Mouse (Mus musculus): ENCODE data around the gene Rexo4. TPM values are rescaled to one million over a fixed set of nuclear protein-coding genes. Genes with fewer than 3 reads are reported as not detected.
A peak's percentile ranks its signal among the peaks of the same experiment; 100 is the strongest.

The Rexo4 gene
- polyA plus RNA-seq, 1 experiment from 2014 or later, result 51.4 TPM

DNA sequence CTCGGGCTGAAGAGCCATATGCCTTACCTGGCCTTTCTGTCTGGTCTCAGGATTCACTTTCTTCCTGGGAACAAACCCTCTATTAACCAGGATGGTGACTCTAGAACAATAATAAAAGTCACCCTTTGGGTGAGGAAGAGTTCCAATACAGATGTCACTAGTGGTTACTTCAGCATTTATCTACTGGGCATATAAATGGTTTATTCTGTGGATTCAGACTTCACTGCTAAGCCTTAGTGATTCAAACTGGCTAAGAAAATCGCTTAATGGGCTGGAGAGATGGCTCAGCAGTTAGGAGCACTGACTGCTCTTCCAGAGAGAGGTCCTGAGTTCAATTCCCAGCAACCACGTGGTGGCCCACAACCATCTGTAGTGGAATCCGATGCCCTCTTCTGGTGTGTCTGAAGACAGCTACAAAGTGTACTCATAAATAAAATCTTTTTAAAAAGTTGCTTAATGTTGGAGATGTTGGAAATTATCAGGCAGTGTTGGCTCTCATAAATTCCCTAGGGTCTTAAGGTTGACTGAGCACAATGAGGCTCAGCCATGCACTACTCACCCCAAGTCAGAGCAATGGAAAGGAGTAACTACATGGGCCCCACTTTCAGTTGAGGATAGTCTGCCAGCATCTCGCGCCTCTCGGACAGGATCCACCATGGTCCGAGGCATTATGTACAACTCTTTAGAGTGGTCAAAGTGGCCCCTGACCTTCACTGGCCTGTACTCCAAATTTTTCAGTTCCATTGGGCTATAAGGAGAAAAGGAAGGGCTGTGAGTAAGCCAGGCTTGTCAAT lies 49.8 kb downstream of the Rexo4 start:
- Histone ChIP-seq H3K36me3 (ENCODE audit: control insufficient read depth, insufficient read depth, low read length) (peaks cover 26% of the 10 kb centered on the region), H3K4me1 (ENCODE audit: control insufficient read depth, insufficient read depth, low read length) (peaks cover 29% of the 10 kb centered on the region), H3K4me2 (no peak overlapping the region), H3K9me3 (ENCODE audit: control insufficient read depth, low read length) (no peaks in the 10 kb centered on the region), H3K4me3 (ENCODE audit: low read depth, low read length) (no peak overlapping the region), H3K9ac (ENCODE audit: low read length) (no peak overlapping the region), H3K27ac (ENCODE audit: low read depth, low read length) (no peak overlapping the region), H3K27me3 (ENCODE audit: control insufficient read depth, insufficient read depth, low read length) (no peaks in the 10 kb centered on the region)
- ATAC-seq (ENCODE audit: low FRiP score) (no peak), DNase-seq (ENCODE audit: low spot score, missing footprints) (no peak)
- WGBS, result 65% methylated on average over 8 of the region's 8 CpGs

- DNase-seq (ENCODE audit: low spot score, missing footprints), result no peak
- ATAC-seq (ENCODE audit: low FRiP score), result no peak
- H3K9me3 ChIP-seq (ENCODE audit: control insufficient read depth, low read length), result no peaks in the 10 kb centered on the region
- 0 out of 2 replicates have a peak overlapping the region, but pooled peaks have one; percentile 3 for H3K4me3 ChIP-seq (ENCODE audit: low read depth, low read length)
- H3K4me1 ChIP-seq (ENCODE audit: control insufficient read depth, insufficient read depth, low read length), result peaks cover 36% of the 10 kb centered on the region
- no peak overlapping the region for H3K4me2 ChIP-seq
- H3K27me3 ChIP-seq (ENCODE audit: control insufficient read depth, insufficient read depth, low read length), result no peaks in the 10 kb centered on the region
- peaks cover 20% of the 10 kb centered on the region for H3K36me3 ChIP-seq (ENCODE audit: control insufficient read depth, insufficient read depth, low read length)
- no peak overlapping the region for H3K27ac ChIP-seq (ENCODE audit: low read depth, low read length)
- WGBS, result 85% methylated on average over 17 of the region's 17 CpGs
- H3K9ac ChIP-seq (ENCODE audit: low read length), result no peak overlapping the region
Measured at GRCm38 (mm10) chr2:26913416-26914147, 50.6 kb downstream of the Rexo4 start.

- no peak overlapping the region for H3K27ac ChIP-seq (ENCODE audit: low read depth, low read length)
- H3K4me3 ChIP-seq (ENCODE audit: low read depth, low read length), result peak overlapping the region; percentile 76
- ATAC-seq (ENCODE audit: low FRiP score) (no peak), DNase-seq (ENCODE audit: low spot score, missing footprints) (peak; percentile 82)
- peak overlapping the region; percentile 99 for H3K4me2 ChIP-seq
- H3K27me3 ChIP-seq (ENCODE audit: control insufficient read depth, insufficient read depth, low read length), result no peaks in the 10 kb centered on the region
- peak overlapping the region; percentile 89; the same call in 1 of the 2 replicates for H3K9ac ChIP-seq (ENCODE audit: low read length)
- H3K9me3 ChIP-seq (ENCODE audit: control insufficient read depth, low read length), result no peaks in the 10 kb centered on the region
- peaks cover 35% of the 10 kb centered on the region for H3K4me1 ChIP-seq (ENCODE audit: control insufficient read depth, insufficient read depth, low read length)
- 76% methylated on average over 5 of the region's 5 CpGs for WGBS
- peaks cover 23% of the 10 kb centered on the region for H3K36me3 ChIP-seq (ENCODE audit: control insufficient read depth, insufficient read depth, low read length)
Measured at GRCm38 (mm10) chr2:26912253-26912770, 51.9 kb downstream of the Rexo4 start.

- ATAC-seq (ENCODE audit: low FRiP score) (peak; percentile 61), DNase-seq (ENCODE audit: low spot score, missing footprints) (peak; percentile 96)
- peak overlapping the region; percentile 99 for H3K4me2 ChIP-seq
- H3K9ac ChIP-seq (ENCODE audit: low read length), result peak overlapping the region; percentile 89
- H3K9me3 ChIP-seq (ENCODE audit: control insufficient read depth, low read length), result no peaks in the 10 kb centered on the region
- H3K4me1 ChIP-seq (ENCODE audit: control insufficient read depth, insufficient read depth, low read length), result peaks cover 28% of the 10 kb centered on the region
- H3K4me3 ChIP-seq (ENCODE audit: low read depth, low read length), result peak overlapping the region; percentile 76
- peak overlapping the region; percentile 62 for H3K27ac ChIP-seq (ENCODE audit: low read depth, low read length)
- 3% methylated on average over 37 of the region's 37 CpGs for WGBS
- no peaks in the 10 kb centered on the region for H3K27me3 ChIP-seq (ENCODE audit: control insufficient read depth, insufficient read depth, low read length)
- H3K36me3 ChIP-seq (ENCODE audit: control insufficient read depth, insufficient read depth, low read length), result peaks cover 26% of the 10 kb centered on the region
Measured at GRCm38 (mm10) chr2:26910994-26911765, 53.0 kb downstream of the Rexo4 start.

DNA sequence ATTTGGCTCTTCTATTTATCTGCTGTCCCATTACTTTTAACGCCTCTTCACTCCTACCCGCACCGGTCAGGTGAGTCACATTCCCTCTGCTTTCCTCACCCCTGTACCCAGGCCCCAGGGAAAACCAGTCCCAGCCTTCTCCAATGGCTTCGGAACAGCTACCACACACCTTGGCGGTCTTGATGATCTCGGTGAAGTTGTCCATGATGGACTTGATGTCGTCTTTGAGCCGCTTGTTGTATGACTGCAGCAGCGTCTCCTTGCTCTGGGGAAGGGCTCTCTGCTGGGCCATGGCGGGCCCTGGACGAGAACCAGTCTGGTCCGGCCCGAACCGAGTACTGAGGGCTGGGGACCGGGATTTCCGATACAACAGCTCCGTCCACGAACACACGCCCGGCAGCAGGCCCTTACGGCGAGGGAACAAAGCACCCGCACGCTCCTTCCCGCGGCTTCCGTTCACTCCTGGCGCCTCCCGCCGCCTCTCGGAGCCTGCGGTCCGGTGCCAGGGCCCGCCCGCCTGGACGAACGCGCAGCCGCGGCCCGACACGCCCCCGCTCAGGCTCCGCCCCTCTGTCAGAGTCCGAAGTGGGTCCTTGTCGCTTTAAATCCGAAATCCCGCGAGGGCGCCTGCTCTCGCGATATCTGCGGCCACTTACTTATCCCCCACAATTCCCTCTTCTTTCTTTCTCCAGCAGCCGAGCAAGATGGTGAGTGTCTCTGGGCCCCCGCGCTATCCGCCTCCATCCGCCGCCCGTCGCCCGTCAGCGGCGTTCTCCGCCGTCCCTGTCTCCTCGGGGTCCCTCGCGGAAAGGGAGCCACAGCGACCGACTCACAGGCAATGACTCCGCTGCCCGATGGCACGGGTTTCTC lies 53.8 kb downstream of the Rexo4 start, which contains the start of the genes Med22 and Rpl7a:
Med22 (minus strand) TSS at position 554 of the 870 bp plus-strand sequence.
Rpl7a (plus strand) TSS at position 641 of the 870 bp plus-strand sequence.
- Histone ChIP-seq H3K9ac (ENCODE audit: low read length) (peak within 1 kb of the TSS; percentile 89), H3K4me3 (ENCODE audit: low read depth, low read length) (peak within 1 kb of the TSS; percentile 76), H3K27me3 (ENCODE audit: control insufficient read depth, insufficient read depth, low read length) (no peaks in the 10 kb centered on the region), H3K36me3 (ENCODE audit: control insufficient read depth, insufficient read depth, low read length) (peaks cover 31% of the 10 kb centered on the region), H3K9me3 (ENCODE audit: control insufficient read depth, low read length) (no peaks in the 10 kb centered on the region), H3K4me2 (peak within 1 kb of the TSS; percentile 99), H3K27ac (ENCODE audit: low read depth, low read length) (peak within 1 kb of the TSS; percentile 62), H3K4me1 (ENCODE audit: control insufficient read depth, insufficient read depth, low read length) (peaks cover 22% of the 10 kb centered on the region)
- ATAC-seq (ENCODE audit: low FRiP score), result peak; percentile 90
- peak; percentile 100 for DNase-seq (ENCODE audit: low spot score, missing footprints)
- under 1% methylated on average over 55 of the region's 74 CpGs for WGBS

DNA sequence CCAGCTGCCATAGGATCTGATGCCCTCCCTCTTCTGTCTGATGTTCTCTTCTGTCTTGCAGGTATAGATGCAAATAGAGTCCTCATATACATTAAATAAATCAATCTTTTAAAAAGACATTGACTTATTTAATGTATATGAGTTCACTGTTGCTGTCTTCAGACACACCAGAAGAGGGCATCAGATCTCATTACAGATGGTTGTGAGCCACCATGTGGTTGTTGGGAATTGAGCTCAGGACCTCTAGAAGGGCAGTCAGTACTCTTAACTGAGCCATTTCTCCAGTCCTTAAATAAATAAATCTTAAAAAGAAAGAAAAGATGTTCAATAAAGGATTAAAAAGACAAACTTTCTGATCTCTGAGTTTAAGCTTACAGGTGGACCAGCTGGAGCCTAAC lies 54.8 kb downstream of the Rexo4 start:
- DNase-seq (ENCODE audit: low spot score, missing footprints) (no peak), ATAC-seq (ENCODE audit: low FRiP score) (no peak)
- peaks cover 31% of the 10 kb centered on the region for H3K36me3 ChIP-seq (ENCODE audit: control insufficient read depth, insufficient read depth, low read length)
- H3K4me1 ChIP-seq (ENCODE audit: control insufficient read depth, insufficient read depth, low read length), result peaks cover 19% of the 10 kb centered on the region
- peak overlapping the region; percentile 49 for H3K4me2 ChIP-seq
- H3K27me3 ChIP-seq (ENCODE audit: control insufficient read depth, insufficient read depth, low read length), result no peaks in the 10 kb centered on the region
- H3K9ac ChIP-seq (ENCODE audit: low read length), result peak overlapping the region; percentile 80; the same call in 1 of the 2 replicates
- no peaks in the 10 kb centered on the region for H3K9me3 ChIP-seq (ENCODE audit: control insufficient read depth, low read length)
- peak overlapping the region; percentile 76 for H3K4me3 ChIP-seq (ENCODE audit: low read depth, low read length)
- H3K27ac ChIP-seq (ENCODE audit: low read depth, low read length), result no peak overlapping the region

- H3K27ac ChIP-seq (ENCODE audit: low read depth, low read length), result no peak overlapping the region
- no peaks in the 10 kb centered on the region for H3K27me3 ChIP-seq (ENCODE audit: control insufficient read depth, insufficient read depth, low read length)
- peak; percentile 41 for DNase-seq (ENCODE audit: low spot score, missing footprints)
- peak overlapping the region; percentile 44 for H3K9ac ChIP-seq (ENCODE audit: low read length)
- peak overlapping the region; percentile 49 for H3K4me2 ChIP-seq
- peaks cover 20% of the 10 kb centered on the region for H3K4me1 ChIP-seq (ENCODE audit: control insufficient read depth, insufficient read depth, low read length)
- ATAC-seq (ENCODE audit: low FRiP score), result no peak
- H3K9me3 ChIP-seq (ENCODE audit: control insufficient read depth, low read length), result no peaks in the 10 kb centered on the region
- peaks cover 29% of the 10 kb centered on the region for H3K36me3 ChIP-seq (ENCODE audit: control insufficient read depth, insufficient read depth, low read length)
- peak overlapping the region; percentile 76; the same call in 1 of the 2 replicates for H3K4me3 ChIP-seq (ENCODE audit: low read depth, low read length)
- WGBS, result 90% methylated on average over 18 of the region's 18 CpGs
Measured at GRCm38 (mm10) chr2:26908710-26909386, 55.3 kb downstream of the Rexo4 start.

All from midbrain, embryonic 11.5 days (tissue).